Mouse (Mus musculus) heart, embryonic 11.5 days (tissue): Measurements from ENCODE around the gene Tanc1. TPM values are rescaled to one million over a fixed set of nuclear protein-coding genes. Genes with fewer than 3 reads are reported as not detected.

Experiments used
- ATAC-seq: fragments of 200-750 bp; cut with Nextera tagmentation; replicated peaks from 2 replicates; pipeline ENCODE4 v1.8.0; 2017; ENCODE audit warnings: moderate library complexity; ENCODE audit not compliant: insufficient number of reproducible peaks, low FRiP score, low TSS enrichment
- H3K27ac ChIP-seq: fragments of 300-500 bp; sonication (generic); 2 replicates; pipeline ENCODE4 v1.5.1; 2014; ENCODE audit warnings: mild to moderate bottlenecking, low read depth, low read length
- H3K27me3 ChIP-seq: fragments of 300-500 bp; sonication (generic); 2 replicates; pipeline ENCODE4 v1.6.1; 2014; ENCODE audit warnings: mild to moderate bottlenecking, low read length, mixed read lengths; ENCODE audit not compliant: control insufficient read depth, insufficient read depth
- H3K36me3 ChIP-seq: fragments of 300-500 bp; sonication (generic); 2 replicates; pipeline ENCODE4 v1.6.1; 2014; ENCODE audit warnings: mild to moderate bottlenecking, low read length, moderate library complexity, mixed read lengths; ENCODE audit not compliant: control insufficient read depth, insufficient read depth
- H3K4me1 ChIP-seq: fragments of 300-500 bp; sonication (generic); 2 replicates; pipeline ENCODE4 v1.6.1; 2014; ENCODE audit warnings: low read length; ENCODE audit not compliant: control insufficient read depth, insufficient read depth
- H3K4me2 ChIP-seq: fragments of 300-500 bp; sonication (generic); 2 replicates; pipeline ENCODE4 v1.6.1; 2014; ENCODE audit warnings: mild to moderate bottlenecking, moderate library complexity
- H3K4me3 ChIP-seq: fragments of 300-500 bp; sonication (generic); 2 replicates; pipeline ENCODE4 v1.5.1; 2014; ENCODE audit warnings: low read depth, low read length
- H3K9ac ChIP-seq: fragments of 300-500 bp; sonication (generic); 2 replicates; pipeline ENCODE4 v1.6.1; 2014; ENCODE audit warnings: mild to moderate bottlenecking, low read depth, low read length, moderate library complexity
- H3K9me3 ChIP-seq: fragments of 300-500 bp; sonication (generic); replicated peaks from 2 replicates; pipeline ENCODE4 v1.6.1; 2016; ENCODE audit warnings: low read length; ENCODE audit not compliant: control insufficient read depth
- WGBS: fragments of 180-500 bp; shearing (Covaris S2); extraction: QIAGEN DNeasy Blood & Tissue Kit; methylation state at CpG from one replicate; pipeline ENCODE4 v1.1.7; 2014; ENCODE audit not compliant: insufficient replicate concordance; 5-methylcytosine and 5-hydroxymethylcytosine counted together
- polyA plus RNA-seq: library from polyadenylated mRNA; unstranded; fragments of >200 nt; fragmentation: Nextera tagmentation; extraction: Ambion mirVana; gene quantifications from 2 replicates; pipeline ENCODE4 v1.2.1, GENCODE M21; 2014

The Tanc1 gene
- polyA plus RNA-seq, 1 experiment from 2014 or later = 26.0 TPM

- ATAC-seq = no peak
- Histone ChIP-seq H3K4me2 (no peak overlapping the region), H3K4me1 (0 out of 2 replicates have a peak, but pooled peaks cover 10% of the 10 kb centered on the region), H3K9me3 (no peaks in the 10 kb centered on the region), H3K36me3 (peaks cover 6% of the 10 kb centered on the region), H3K9ac (no peak overlapping the region), H3K4me3 (no peak overlapping the region), H3K27me3 (no peaks in the 10 kb centered on the region), H3K27ac (no peak overlapping the region)
- 74% methylated on average over 12 of the region's 12 CpGs for WGBS
Observed at GRCm38 (mm10) chr2:59761183-59761582, 149.3 kb downstream of the Tanc1 start.

GRCm38 (mm10) chr2:59762277-59762676 is 150.4 kb downstream of the Tanc1 start:
- Histone ChIP-seq H3K9me3 (no peaks in the 10 kb centered on the region), H3K36me3 (peaks cover 6% of the 10 kb centered on the region), H3K9ac (no peak overlapping the region), H3K27me3 (no peaks in the 10 kb centered on the region), H3K27ac (no peak overlapping the region), H3K4me1 (peaks cover 9% of the 10 kb centered on the region; the same call in 1 of the 2 replicates), H3K4me3 (no peak overlapping the region), H3K4me2 (no peak overlapping the region)
- WGBS = 85% methylated on average over 5 of the region's 5 CpGs
- no peak for ATAC-seq

GRCm38 (mm10) chr2:59765671-59766070 is 153.8 kb downstream of the Tanc1 start:
- H3K27me3 ChIP-seq = no peaks in the 10 kb centered on the region
- H3K9me3 ChIP-seq = no peaks in the 10 kb centered on the region
- H3K4me2 ChIP-seq = no peak overlapping the region
- no peak overlapping the region for H3K9ac ChIP-seq
- H3K27ac ChIP-seq = no peak overlapping the region
- H3K36me3 ChIP-seq = peaks cover 2% of the 10 kb centered on the region; the same call in 1 of the 2 replicates
- peaks cover 41% of the 10 kb centered on the region for H3K4me1 ChIP-seq
- H3K4me3 ChIP-seq = no peak overlapping the region
- whole genome bisulfite sequencing = 81% methylated on average over 10 of the region's 10 CpGs
- no peak for ATAC-seq

GRCm38 (mm10) chr2:59767893-59768292 is 156.1 kb downstream of the Tanc1 start:
- Histone ChIP-seq H3K27ac (no peak overlapping the region), H3K27me3 (no peaks in the 10 kb centered on the region), H3K9ac (no peak overlapping the region), H3K4me3 (no peak overlapping the region), H3K9me3 (no peaks in the 10 kb centered on the region), H3K4me2 (no peak overlapping the region), H3K4me1 (peaks cover 57% of the 10 kb centered on the region), H3K36me3 (no peaks in the 10 kb centered on the region)
- 78% methylated on average over 4 of the region's 4 CpGs for WGBS
- ATAC-seq = no peak

- 77% methylated on average over 13 of the region's 13 CpGs for WGBS
- Histone ChIP-seq H3K36me3 (no peaks in the 10 kb centered on the region), H3K9ac (no peak overlapping the region), H3K4me3 (no peak overlapping the region), H3K4me1 (peaks cover 57% of the 10 kb centered on the region), H3K4me2 (no peak overlapping the region), H3K27ac (no peak overlapping the region), H3K9me3 (no peaks in the 10 kb centered on the region), H3K27me3 (no peaks in the 10 kb centered on the region)
- no peak for ATAC-seq
Observed at GRCm38 (mm10) chr2:59768661-59769384, 157.0 kb downstream of the Tanc1 start.

- H3K9ac ChIP-seq = no peak overlapping the region
- no peaks in the 10 kb centered on the region for H3K9me3 ChIP-seq
- ATAC-seq = no peak
- no peaks in the 10 kb centered on the region for H3K36me3 ChIP-seq
- no peak overlapping the region for H3K4me2 ChIP-seq
- WGBS = 55% methylated on average over 3 of the region's 3 CpGs
- H3K4me3 ChIP-seq = no peak overlapping the region
- no peak overlapping the region for H3K27ac ChIP-seq
- H3K4me1 ChIP-seq = peaks cover 57% of the 10 kb centered on the region
- H3K27me3 ChIP-seq = no peaks in the 10 kb centered on the region
Observed at GRCm38 (mm10) chr2:59769385-59769735, 157.5 kb downstream of the Tanc1 start.

- WGBS = 72% methylated on average over 8 of the region's 8 CpGs
- peaks cover 55% of the 10 kb centered on the region for H3K4me1 ChIP-seq
- no peaks in the 10 kb centered on the region for H3K27me3 ChIP-seq
- H3K36me3 ChIP-seq = no peaks in the 10 kb centered on the region
- no peaks in the 10 kb centered on the region for H3K9me3 ChIP-seq
- no peak for ATAC-seq
- H3K27ac ChIP-seq = 0 out of 2 replicates have a peak overlapping the region, but pooled peaks have one; percentile 29
- no peak overlapping the region for H3K4me2 ChIP-seq
- H3K4me3 ChIP-seq = no peak overlapping the region
- H3K9ac ChIP-seq = no peak overlapping the region
Observed at GRCm38 (mm10) chr2:59771708-59772107, 159.9 kb downstream of the Tanc1 start.

- H3K9me3 ChIP-seq = no peaks in the 10 kb centered on the region
- peaks cover 52% of the 10 kb centered on the region for H3K4me1 ChIP-seq
- no peaks in the 10 kb centered on the region for H3K36me3 ChIP-seq
- H3K27ac ChIP-seq = 0 out of 2 replicates have a peak overlapping the region, but pooled peaks have one; percentile 57
- H3K4me2 ChIP-seq = peak overlapping the region; percentile 34; the same call in 1 of the 2 replicates
- ATAC-seq = no peak
- H3K9ac ChIP-seq = peak overlapping the region; percentile 58
- no peak overlapping the region for H3K4me3 ChIP-seq
- H3K27me3 ChIP-seq = no peaks in the 10 kb centered on the region
- 40% methylated on average over 12 of the region's 12 CpGs for WGBS
Observed at GRCm38 (mm10) chr2:59772261-59772683, 160.4 kb downstream of the Tanc1 start.

- no peak for ATAC-seq
- no peaks in the 10 kb centered on the region for H3K9me3 ChIP-seq
- H3K4me3 ChIP-seq = no peak overlapping the region
- H3K27me3 ChIP-seq = no peaks in the 10 kb centered on the region
- no peak overlapping the region for H3K9ac ChIP-seq
- WGBS = 82% methylated on average over 6 of the region's 6 CpGs
- H3K36me3 ChIP-seq = no peaks in the 10 kb centered on the region
- no peak overlapping the region for H3K27ac ChIP-seq
- no peak overlapping the region for H3K4me2 ChIP-seq
- H3K4me1 ChIP-seq = peaks cover 32% of the 10 kb centered on the region
Observed at GRCm38 (mm10) chr2:59774374-59774773, 162.5 kb downstream of the Tanc1 start.
